ENCODE assay signal across 17 mouse cellular contexts in the genomic region with DNA sequence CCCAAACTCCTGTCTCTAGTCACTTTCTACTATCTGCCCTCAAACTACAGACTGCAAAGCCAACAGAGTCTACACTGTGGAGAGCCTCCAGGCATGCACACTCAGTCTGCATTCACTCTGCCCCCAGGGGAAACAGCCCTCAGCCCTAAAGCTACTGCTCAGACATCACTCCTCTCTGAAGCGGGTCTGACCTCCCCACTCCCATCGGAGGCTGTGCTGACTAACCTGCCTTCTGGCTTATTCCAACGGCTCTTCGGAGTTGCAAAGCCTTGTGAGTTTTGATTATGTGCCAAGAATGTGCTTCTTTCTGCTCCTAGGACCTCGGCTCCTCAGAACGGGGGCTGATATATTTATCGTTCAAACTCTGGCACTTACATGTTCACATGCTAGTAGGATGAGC.
A peak's percentile ranks its signal among the peaks of the same experiment; 100 is the strongest.
DNase-seq lines count a peak whose midpoint lies in the region; ATAC-seq and TF ChIP-seq lines count a peak whose summit lies in the region.
"Had no signal": no experiment of that assay in that cellular context is flagged by ENCODE, and none has a peak within 500 bp of the region (broad histone marks: within the 10 kb centered on the region; RNA-seq: fewer than 3 reads in every experiment).

No protein-coding gene starts in this region.

- peaks cover 34% of the 10 kb centered on the region for H3K4me1 ChIP-seq in lung, embryonic 15.5 days
- H3K4me1 ChIP-seq in heart, embryonic 16.5 days (ENCODE audit: control insufficient read depth, insufficient read depth, low read length): peaks cover 40% of the 10 kb centered on the region
- H3K4me1 ChIP-seq in forebrain, embryonic 16.5 days (replicated peaks; ENCODE audit: control insufficient read depth, insufficient read depth, low read length): peaks cover 15% of the 10 kb centered on the region

- H3K36me3 ChIP-seq in lung, embryonic 15.5 days: no peaks in the 10 kb centered on the region
- 0 out of 2 replicates have a peak, but pooled peaks cover 2% of the 10 kb centered on the region for H3K36me3 ChIP-seq in heart, embryonic 16.5 days (ENCODE audit: control insufficient read depth, insufficient read depth)
- H3K36me3 ChIP-seq in forebrain, embryonic 16.5 days (ENCODE audit: control insufficient read depth, insufficient read depth): no peaks in the 10 kb centered on the region
- H3K36me3 ChIP-seq: forebrain, embryonic 12.5 days; hindbrain, embryonic 15.5 days; stomach, embryonic 15.5 days had no signal

- H3K4me2 ChIP-seq in lung, embryonic 15.5 days: 0 out of 2 replicates have a peak overlapping the region, but pooled peaks have one; percentile 8
- peak overlapping the region; percentile 50 for H3K4me2 ChIP-seq in heart, embryonic 16.5 days (ENCODE audit: low read depth, low read length)
- H3K4me2 ChIP-seq in forebrain, embryonic 16.5 days (ENCODE audit: low read length): no peak overlapping the region
- H3K4me2 ChIP-seq: forebrain, embryonic 12.5 days; hindbrain, embryonic 15.5 days; kidney, embryonic 15.5 days; stomach, embryonic 15.5 days had no signal

- no peak overlapping the region for H3K9ac ChIP-seq in lung, embryonic 15.5 days
- peak overlapping the region; percentile 24; the same call in 1 of the 2 replicates for H3K9ac ChIP-seq in heart, embryonic 16.5 days (ENCODE audit: low read length)
- no peak overlapping the region for H3K9ac ChIP-seq in forebrain, embryonic 16.5 days (replicated peaks; ENCODE audit: low read depth, low read length)
- H3K9ac ChIP-seq: forebrain, embryonic 12.5 days; hindbrain, embryonic 15.5 days; kidney, embryonic 15.5 days; stomach, embryonic 15.5 days had no signal

- no peak for DNase-seq in gastrocnemius, adult 2 months
- DNase-seq in gastrocnemius, postnatal 36 days: no peak
- no peak for DNase-seq in lung, postnatal 14 days
- peak; percentile 21 for DNase-seq in adrenal gland, postnatal 10 days
- DNase-seq: cerebellum, adult 2 months; gastrocnemius, postnatal 14 days; right cerebral cortex, postnatal 4 days; thymus, postnatal 4 days had no signal

- H3K27ac ChIP-seq in gastrocnemius, adult 2 months: peak overlapping the region; percentile 59
- H3K27ac ChIP-seq in lung, embryonic 15.5 days: no peak overlapping the region
- peak overlapping the region; percentile 71 for H3K27ac ChIP-seq in heart, embryonic 16.5 days (ENCODE audit: low read length)
- H3K27ac ChIP-seq in forebrain, embryonic 16.5 days (ENCODE audit: low read length): no peak overlapping the region
- H3K27ac ChIP-seq: forebrain, embryonic 12.5 days; hindbrain, embryonic 15.5 days; kidney, embryonic 15.5 days; stomach, embryonic 15.5 days had no signal

- intact Hi-C loops in gastrocnemius, adult 2 months (cut with DNase I): no loop called here
- intact Hi-C loops in gastrocnemius, postnatal 36 days (cut with DNase I): no loop called here

- WGBS in lung, embryonic 15.5 days: 11% methylated on average over 7 of the region's 7 CpGs
- 11% methylated on average over 7 of the region's 7 CpGs for WGBS in heart, embryonic 16.5 days
- 44% methylated on average over 7 of the region's 7 CpGs for WGBS in forebrain, embryonic 16.5 days

- H3K4me3 ChIP-seq in gastrocnemius, adult 2 months: peak overlapping the region; percentile 52
- H3K4me3 ChIP-seq in lung, embryonic 15.5 days: no peak overlapping the region
- H3K4me3 ChIP-seq in heart, embryonic 16.5 days (ENCODE audit: low read length): peak overlapping the region; percentile 28
- H3K4me3 ChIP-seq in forebrain, embryonic 16.5 days (replicated peaks; ENCODE audit: low read length): no peak overlapping the region
- H3K4me3 ChIP-seq: forebrain, embryonic 12.5 days; hindbrain, embryonic 15.5 days; kidney, embryonic 15.5 days; stomach, embryonic 15.5 days had no signal

- H3K9me3 ChIP-seq in lung, embryonic 15.5 days: no peaks in the 10 kb centered on the region
- H3K9me3 ChIP-seq in heart, embryonic 16.5 days (replicated peaks; ENCODE audit: control insufficient read depth, low read length): peaks cover 3% of the 10 kb centered on the region
- no peaks in the 10 kb centered on the region for H3K9me3 ChIP-seq in forebrain, embryonic 16.5 days (ENCODE audit: control insufficient read depth, low read length)
- H3K9me3 ChIP-seq: forebrain, embryonic 12.5 days; hindbrain, embryonic 15.5 days; stomach, embryonic 15.5 days had no signal

- no peak for ATAC-seq in lung, embryonic 15.5 days (ENCODE audit: borderline replicate concordance, extremely low read depth, low FRiP score, low TSS enrichment)
- ATAC-seq in heart, embryonic 16.5 days (replicated peaks; ENCODE audit: extremely low read depth, insufficient read depth, low FRiP score): peak; percentile 46; the same call in 1 of the 2 replicates
- no peak for ATAC-seq in megakaryocyte-erythroid progenitor cell, adult 5-6 weeks (replicated peaks; ENCODE audit: low FRiP score, low TSS enrichment, poor library complexity, severe bottlenecking)
- ATAC-seq in forebrain, embryonic 16.5 days: no peak
- ATAC-seq: midbrain, embryonic 16.5 days had no signal

- no peaks in the 10 kb centered on the region for H3K27me3 ChIP-seq in lung, embryonic 15.5 days
- H3K27me3 ChIP-seq in heart, embryonic 16.5 days (ENCODE audit: control insufficient read depth, insufficient read depth, low read length): no peaks in the 10 kb centered on the region
- no peaks in the 10 kb centered on the region for H3K27me3 ChIP-seq in forebrain, embryonic 16.5 days (replicated peaks; ENCODE audit: control insufficient read depth, insufficient read depth, low read length)
- H3K27me3 ChIP-seq: forebrain, embryonic 12.5 days; hindbrain, embryonic 15.5 days; kidney, embryonic 15.5 days; stomach, embryonic 15.5 days had no signal

- no peak for TF ChIP-seq CTCF in gastrocnemius, adult 2 months (IDR thresholded peaks at IDR 0.05)

Comparison
In these comparisons a context has a peak if more than half of its experiments do, and no peak if none do; other contexts are left out.
1. H3K27ac ChIP-seq: peak in gastrocnemius, adult 2 months (single experiment) and heart, embryonic 16.5 days (single experiment); none in lung, embryonic 15.5 days (single experiment) and forebrain, embryonic 16.5 days (single experiment).
2. H3K4me3 ChIP-seq: peak in gastrocnemius, adult 2 months (single experiment) and heart, embryonic 16.5 days (single experiment); none in lung, embryonic 15.5 days (single experiment) and forebrain, embryonic 16.5 days (single experiment).